Mouse (Mus musculus) lung, postnatal 0 days (tissue): ENCODE data around the gene Ifnar1.

Experiments
- CTCF ChIP-seq: IDR thresholded peaks from 2 replicates; pipeline ENCODE4 v1.5.1; 2016; ENCODE audit warnings: antibody characterized with exemption, mild to moderate bottlenecking
- EP300 ChIP-seq: IDR thresholded peaks from 2 replicates; pipeline ENCODE4 v1.6.1; 2016; ENCODE audit warnings: antibody characterized with exemption, mild to moderate bottlenecking, control low read depth

DNA sequence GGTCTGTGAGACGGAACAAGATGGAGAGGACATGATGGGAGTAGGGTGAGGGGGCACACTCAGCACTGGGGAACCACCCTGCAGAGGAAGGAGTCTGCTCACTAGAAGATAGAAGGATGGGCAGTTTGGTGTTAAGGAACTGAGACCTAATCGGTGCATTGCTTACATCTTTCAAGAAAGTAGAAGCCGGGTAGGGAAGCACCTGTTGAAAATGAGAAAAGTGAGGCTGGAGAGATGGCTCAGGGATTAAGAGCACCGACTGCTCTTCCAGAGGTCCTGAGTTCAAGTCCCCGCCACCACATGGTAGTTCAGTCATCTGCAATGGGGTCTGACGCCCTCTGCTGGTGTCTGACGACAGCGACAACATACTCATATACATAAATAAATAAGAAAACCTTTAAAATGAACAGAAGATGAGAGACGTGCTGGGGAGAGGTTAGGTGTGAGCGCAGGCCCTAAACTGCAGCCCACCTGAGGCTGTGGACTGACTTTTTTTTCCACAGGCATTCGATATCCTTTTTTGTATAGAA is 25.1 kb upstream of the Ifnar1 start:
- TF ChIP-seq CTCF: peak; percentile 55
- no peak for TF ChIP-seq EP300
